Mouse (Mus musculus) kidney, postnatal 4 days (tissue): ENCODE results near the gene 4632433K11Rik.

Experiments
- DNase-seq, 2 experiments: peaks; one replicate each; pipeline ENCODE4 v3.0.0; 2021; ENCODE audit warnings: mixed read lengths in 2 of 2

Gene 4632433K11Rik

DNA sequence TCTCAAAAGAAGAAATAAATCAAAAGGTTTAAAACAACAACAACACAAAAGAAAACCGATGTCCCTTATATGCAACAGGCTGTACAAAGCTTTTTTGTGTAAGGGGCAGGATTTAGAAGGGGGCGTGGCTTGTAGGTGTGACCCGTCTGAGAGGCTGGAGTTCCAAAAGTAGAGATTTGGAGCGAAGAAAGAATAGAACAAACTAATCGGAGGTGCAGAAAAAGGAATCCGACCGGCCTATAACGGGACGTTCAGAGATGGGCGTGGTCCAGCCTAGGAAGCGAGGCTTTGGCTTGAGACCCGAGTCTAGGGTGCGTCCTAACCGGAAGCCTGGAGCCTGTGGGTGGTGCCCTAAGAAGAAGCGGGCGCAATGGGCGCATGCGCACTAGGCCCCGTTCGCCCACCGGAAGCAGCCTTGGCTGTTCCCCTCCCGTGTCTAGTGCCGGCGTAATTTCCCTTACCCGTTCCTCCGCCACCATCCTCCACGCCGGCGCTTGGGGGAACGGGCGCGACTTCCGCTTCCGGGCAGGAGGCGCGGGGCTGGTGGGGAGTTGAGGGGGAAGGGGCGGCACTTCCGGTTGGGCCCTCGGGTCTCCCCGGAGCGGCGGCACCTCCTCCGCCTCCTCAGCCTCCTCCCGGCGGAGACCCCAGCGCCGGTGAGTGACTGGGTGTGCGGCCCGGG lies 13.8 kb upstream of the 4632433K11Rik start, which contains the start of the genes Zfp865 and Ccdc106:
Zfp865 (plus strand) TSS at position 377 of the 682 bp plus-strand sequence.
Ccdc106 (plus strand) TSS at position 554 of the 682 bp plus-strand sequence.
- DNase-seq, result peak; percentile 99 to 100

- DNase-seq, result no peak
Observed at GRCm38 (mm10) chr7:5020685-5021084, 13.2 kb upstream of the 4632433K11Rik start.

GRCm38 (mm10) chr7:5021197-5021596 lies 12.7 kb upstream of the 4632433K11Rik start:
- no peak for DNase-seq

DNA sequence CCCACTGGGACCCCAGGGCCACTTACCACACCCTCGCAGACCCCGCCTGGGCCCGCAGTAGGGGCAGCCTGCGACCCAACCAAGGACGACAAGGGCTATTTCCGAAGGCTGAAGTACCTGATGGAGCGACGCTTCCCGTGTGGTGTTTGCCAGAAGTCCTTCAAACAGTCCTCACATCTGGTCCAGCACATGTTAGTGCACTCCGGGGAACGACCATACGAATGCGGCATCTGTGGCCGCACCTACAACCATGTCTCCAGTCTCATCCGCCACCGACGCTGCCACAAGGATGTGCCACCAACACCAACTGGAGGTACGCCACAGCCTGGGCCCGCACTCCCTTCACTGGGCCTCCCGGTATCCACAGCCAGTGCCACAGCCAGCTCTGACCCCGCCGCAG lies 4.4 kb upstream of the 4632433K11Rik start:
- no peak for DNase-seq

GRCm38 (mm10) chr7:5029946-5030345 lies 4.0 kb upstream of the 4632433K11Rik start:
- no peak for DNase-seq

DNA sequence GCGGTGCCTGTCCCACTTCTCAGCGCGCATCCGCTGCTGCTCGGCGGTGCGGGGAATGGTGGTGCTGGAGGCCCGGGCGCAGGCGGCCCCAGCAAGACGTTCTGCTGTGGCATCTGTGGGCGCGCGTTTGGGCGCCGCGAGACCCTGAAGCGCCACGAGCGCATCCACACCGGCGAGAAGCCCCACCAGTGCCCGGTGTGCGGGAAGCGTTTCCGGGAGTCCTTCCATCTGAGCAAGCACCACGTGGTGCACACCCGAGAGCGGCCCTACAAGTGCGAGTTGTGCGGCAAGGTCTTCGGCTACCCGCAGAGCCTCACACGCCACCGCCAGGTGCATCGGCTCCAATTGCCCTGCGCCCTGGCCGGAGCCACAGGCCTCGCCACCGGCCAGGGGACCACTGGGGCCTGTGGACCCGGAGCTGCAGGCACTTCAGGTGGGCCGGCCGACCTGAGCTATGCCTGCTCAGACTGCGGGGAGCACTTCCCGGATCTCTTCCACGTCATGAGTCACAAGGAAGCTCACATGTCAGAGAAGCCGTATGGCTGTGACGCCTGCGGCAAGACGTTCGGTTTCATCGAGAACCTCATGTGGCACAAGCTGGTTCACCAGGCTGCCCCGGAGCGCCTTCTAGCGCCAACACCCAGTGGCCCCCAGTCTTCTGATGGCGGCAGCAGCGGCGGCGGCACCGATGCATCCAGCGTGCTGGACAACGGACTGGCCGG lies 3.2 kb upstream of the 4632433K11Rik start:
- DNase-seq, result no peak

DNA sequence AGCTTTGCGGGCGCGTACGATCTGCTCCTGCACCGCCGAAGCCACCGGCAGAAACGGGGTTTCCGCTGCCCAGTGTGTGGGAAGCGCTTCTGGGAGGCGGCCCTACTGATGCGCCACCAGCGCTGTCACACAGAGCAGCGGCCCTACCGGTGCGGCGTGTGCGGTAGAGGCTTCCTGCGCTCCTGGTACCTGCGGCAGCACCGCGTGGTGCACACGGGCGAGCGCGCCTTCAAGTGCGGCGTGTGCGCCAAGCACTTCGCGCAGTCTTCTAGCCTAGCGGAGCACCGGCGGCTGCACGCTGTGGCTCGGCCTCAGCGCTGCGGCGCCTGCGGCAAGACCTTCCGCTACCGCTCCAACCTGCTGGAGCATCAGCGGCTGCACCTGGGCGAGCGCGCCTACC lies 2.4 kb upstream of the 4632433K11Rik start:
- DNase-seq, result no peak

DNA sequence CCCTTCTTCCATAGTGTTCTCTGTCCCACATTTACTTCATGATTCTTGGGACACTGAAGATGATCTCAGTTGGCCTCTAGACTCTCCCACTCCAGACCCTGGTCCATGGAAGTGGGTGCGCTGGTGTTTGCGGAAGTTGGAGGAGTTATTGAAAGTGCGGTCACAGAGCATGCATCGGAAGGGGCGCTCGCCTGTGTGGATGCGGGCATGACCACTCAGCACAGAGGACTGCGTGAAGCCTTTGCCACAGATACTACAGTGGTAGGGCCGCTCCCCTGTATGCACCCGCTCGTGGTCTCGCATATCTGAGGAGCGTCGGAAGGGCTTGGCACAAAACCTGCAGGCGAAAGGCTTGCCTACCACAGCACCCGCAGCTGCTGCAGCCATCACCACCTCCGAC lies 1.7 kb downstream of the 4632433K11Rik start:
- DNase-seq, result no peak

DNA sequence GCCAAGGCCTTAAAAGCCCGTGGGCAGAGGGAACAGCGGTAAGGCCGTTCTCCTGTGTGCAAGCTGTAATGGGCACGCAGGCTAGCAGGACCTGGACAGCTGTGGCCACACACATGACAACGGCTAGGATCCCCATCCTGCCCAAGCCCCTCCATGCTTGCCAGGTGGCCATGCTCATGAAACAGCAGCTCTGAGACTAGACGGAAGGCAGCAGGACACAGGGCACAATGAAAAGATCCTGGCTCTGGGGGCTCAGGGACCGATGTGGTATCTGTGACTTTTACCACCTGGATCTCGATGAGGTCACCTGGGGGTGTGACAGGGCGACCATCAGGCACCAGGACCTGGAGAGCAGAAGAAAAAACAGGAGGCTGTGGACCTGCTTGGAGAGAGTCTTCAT lies 2.2 kb downstream of the 4632433K11Rik start:
- DNase-seq, result no peak

DNA sequence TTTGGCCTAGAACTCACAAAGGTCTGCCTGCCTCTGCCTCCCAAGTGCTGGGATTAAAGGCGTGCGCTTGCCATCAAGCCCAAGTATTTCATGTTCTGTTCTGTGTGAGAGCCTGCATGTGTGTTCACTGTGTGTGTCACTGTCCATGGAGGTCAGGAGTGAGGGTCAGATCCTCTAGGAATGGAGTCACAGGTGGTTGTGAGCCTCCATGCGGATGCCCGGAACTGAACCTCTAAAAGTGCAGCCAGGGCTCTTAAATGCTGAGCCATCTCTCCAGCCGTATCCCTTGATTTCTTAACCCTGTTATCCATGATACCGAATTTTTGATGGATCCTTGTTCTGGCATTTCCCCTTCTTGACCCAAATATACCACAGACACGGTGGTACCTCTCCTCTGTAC lies 3.1 kb downstream of the 4632433K11Rik start:
- DNase-seq, result no peak

DNA sequence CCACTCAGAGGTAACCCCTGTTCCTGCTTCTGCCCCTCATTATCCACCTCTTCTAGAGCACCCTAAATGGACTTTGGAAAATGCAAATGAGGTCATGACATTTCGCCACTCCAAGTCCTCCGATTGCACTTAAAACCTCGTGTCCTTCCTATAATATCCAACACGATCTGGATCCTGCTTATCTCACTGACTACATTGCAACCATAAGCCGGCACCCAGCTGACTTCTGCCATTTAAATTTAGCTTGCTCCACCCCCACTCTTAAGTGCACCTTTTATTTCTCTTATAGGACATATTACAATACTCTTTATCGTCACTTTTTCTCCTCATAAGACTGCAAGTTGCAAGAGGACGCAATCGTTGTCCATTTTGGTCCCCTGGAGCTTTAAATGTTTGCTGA lies 3.5 kb downstream of the 4632433K11Rik start:
- DNase-seq, result no peak

- DNase-seq, result peak; percentile 94 to 97
Observed at GRCm38 (mm10) chr7:5038109-5038732, 4.3 kb downstream of the 4632433K11Rik start, which contains the start of gene Zfp784. TSS of gene Zfp784 (minus strand) at chr7:5038446.

DNA sequence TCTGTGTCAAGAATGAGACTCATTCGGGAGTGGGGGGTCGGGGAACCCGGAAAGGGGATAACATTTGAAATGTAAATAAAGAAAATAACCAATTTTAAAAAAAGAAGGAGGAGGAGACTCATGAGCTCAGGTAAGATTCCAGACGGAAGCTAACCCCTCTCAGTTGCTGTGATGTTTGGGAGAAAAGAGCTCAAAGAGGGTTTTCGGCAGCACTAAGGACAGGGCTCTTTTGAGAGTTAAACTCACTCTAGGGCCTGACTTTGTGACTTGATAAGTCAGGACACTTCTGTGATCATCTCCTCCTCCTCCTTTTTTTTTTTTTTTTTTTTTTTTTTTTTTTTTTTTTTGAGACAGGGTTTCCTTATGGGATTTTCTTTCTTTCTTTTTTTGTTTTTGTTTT lies 5.0 kb downstream of the 4632433K11Rik start:
- no peak for DNase-seq

- no peak for DNase-seq
Observed at GRCm38 (mm10) chr7:5044981-5045380, 11.1 kb downstream of the 4632433K11Rik start.

- DNase-seq, result no peak
Observed at GRCm38 (mm10) chr7:5046112-5046511, 12.2 kb downstream of the 4632433K11Rik start.

GRCm38 (mm10) chr7:5047313-5047712 lies 13.4 kb downstream of the 4632433K11Rik start:
- DNase-seq, result no peak

GRCm38 (mm10) chr7:5051193-5052192 lies 17.6 kb downstream of the 4632433K11Rik start, which contains the start of gene Zfp580:
TSS of gene Zfp580 (plus strand) at chr7:5051538.
- DNase-seq, result peak; percentile 86 to 91

- DNase-seq, result peak; percentile 21 to 39
Observed at GRCm38 (mm10) chr7:5052438-5052837, 18.5 kb downstream of the 4632433K11Rik start.

DNA sequence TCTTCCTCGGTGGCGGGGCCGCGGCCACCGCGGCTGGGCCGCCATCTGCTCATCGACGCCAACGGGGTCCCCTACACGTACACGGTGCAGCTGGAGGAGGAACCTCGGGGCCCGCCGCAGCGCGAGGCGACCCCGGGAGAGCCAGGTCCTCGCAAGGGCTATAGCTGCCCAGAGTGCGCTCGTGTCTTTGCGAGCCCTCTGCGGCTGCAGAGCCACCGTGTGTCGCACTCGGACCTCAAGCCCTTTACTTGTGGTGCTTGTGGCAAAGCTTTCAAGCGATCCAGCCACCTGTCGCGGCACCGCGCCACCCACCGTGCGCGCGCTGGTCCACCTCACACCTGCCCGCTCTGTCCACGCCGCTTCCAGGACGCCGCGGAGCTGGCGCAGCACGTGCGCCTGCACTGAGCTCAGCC lies 19.0 kb downstream of the 4632433K11Rik start:
- peak; percentile 31 to 54 for DNase-seq

DNA sequence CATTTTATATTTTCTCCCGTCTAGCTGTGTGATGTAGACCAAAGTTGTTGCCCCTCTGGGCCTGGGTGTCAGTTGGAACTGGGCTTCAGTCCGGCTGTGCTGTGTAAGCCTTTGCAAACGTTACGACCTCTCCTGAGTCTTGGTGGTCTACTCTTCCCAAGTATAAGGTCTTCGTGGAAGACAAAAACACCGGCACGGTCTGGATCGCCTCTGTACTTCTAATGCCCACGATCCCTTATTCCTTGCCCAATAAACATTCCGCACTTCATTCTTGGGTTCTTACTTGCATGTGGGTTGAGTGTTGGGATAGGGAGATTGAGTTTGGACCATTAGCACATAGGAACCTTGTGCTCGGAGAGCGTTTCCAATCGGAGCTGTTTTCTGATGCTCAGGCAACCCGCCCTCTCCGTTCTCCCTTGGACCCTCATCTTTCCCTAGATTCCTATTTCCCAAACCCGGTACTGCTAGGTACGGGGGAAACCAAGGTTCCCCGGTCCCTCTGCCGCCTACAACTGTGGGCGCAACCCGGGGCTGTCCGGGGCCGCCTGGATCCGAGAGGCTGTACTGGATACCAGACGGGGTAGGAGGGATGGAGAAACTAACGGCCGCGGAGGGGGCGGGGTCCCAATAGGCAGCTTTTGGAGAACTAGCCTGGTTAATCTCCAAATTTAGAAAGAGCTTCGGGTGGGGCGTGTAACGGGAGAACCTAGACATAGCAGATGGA lies 19.7 kb downstream of the 4632433K11Rik start:
- DNase-seq, result peak; percentile 35 to 45

- peak; percentile 54 to 72 for DNase-seq
Observed at GRCm38 (mm10) chr7:5056651-5057263, 22.8 kb downstream of the 4632433K11Rik start.
